8 mouse cellular contexts compared by ENCODE assay signal in genomic region chr7:112316239-112316638, GRCm38 (mm10).
A peak's percentile ranks its signal among the peaks of the same experiment; 100 is the strongest.
DNase-seq lines count a peak whose midpoint lies in the region; ATAC-seq lines count a peak whose summit lies in the region.

No protein-coding gene starts in this region.

- H3K4me2 ChIP-seq in heart, embryonic 11.5 days = no peak overlapping the region
- H3K4me2 ChIP-seq in hindbrain, embryonic 14.5 days (replicated peaks) = no peak overlapping the region

- intact Hi-C loops in left cerebral cortex, postnatal 36 days (cut with DNase I) = loop anchor here (1.0 to 5.0 kb wide), 2 partner anchors 20 to 79 kb away; no protein-coding TSS in a partner anchor

- no peaks in the 10 kb centered on the region for H3K9me3 ChIP-seq in heart, embryonic 11.5 days (replicated peaks; ENCODE audit: control insufficient read depth, low read length)
- no peaks in the 10 kb centered on the region for H3K9me3 ChIP-seq in hindbrain, embryonic 14.5 days (ENCODE audit: control insufficient read depth, low read length)

- WGBS in heart, embryonic 11.5 days (ENCODE audit: insufficient replicate concordance) = 62% methylated on average over 1 of the region's 1 CpGs
- WGBS in hindbrain, embryonic 14.5 days = 69% methylated on average over 1 of the region's 1 CpGs

- ATAC-seq in heart, embryonic 11.5 days (replicated peaks; ENCODE audit: insufficient number of reproducible peaks, low FRiP score, low TSS enrichment) = no peak
- no peak for ATAC-seq in hindbrain, embryonic 14.5 days (ENCODE audit: low FRiP score)
- no peak for ATAC-seq in monocyte, adult 5-6 weeks (replicated peaks; ENCODE audit: insufficient number of reproducible peaks, low FRiP score, low TSS enrichment, poor library complexity, severe bottlenecking)

- no peaks in the 10 kb centered on the region for H3K27me3 ChIP-seq in heart, embryonic 11.5 days (ENCODE audit: control insufficient read depth, insufficient read depth, low read length)
- H3K27me3 ChIP-seq in hindbrain, embryonic 14.5 days (ENCODE audit: control insufficient read depth, insufficient read depth, low read length) = no peaks in the 10 kb centered on the region

- H3K4me1 ChIP-seq in heart, embryonic 11.5 days (ENCODE audit: control insufficient read depth, insufficient read depth, low read length) = peaks cover 39% of the 10 kb centered on the region
- H3K4me1 ChIP-seq in hindbrain, embryonic 14.5 days (replicated peaks; ENCODE audit: control insufficient read depth, insufficient read depth, low read length) = peaks cover 14% of the 10 kb centered on the region

- H3K27ac ChIP-seq in heart, embryonic 11.5 days (ENCODE audit: low read depth, low read length) = peak overlapping the region; percentile 76
- H3K27ac ChIP-seq in hindbrain, embryonic 14.5 days = no peak overlapping the region

- no peak overlapping the region; the same call in 1 of the 2 replicates for H3K9ac ChIP-seq in heart, embryonic 11.5 days (ENCODE audit: low read depth, low read length)
- no peak overlapping the region for H3K9ac ChIP-seq in hindbrain, embryonic 14.5 days

- DNase-seq in layer of hippocampus, adult 11-12 months (ENCODE audit: low spot score) = peak; percentile 69
- DNase-seq in layer of hippocampus, postnatal 25 days (ENCODE audit: extremely low spot score in 1 of 2, low spot score in 1 of 2) = no peak
- DNase-seq in adrenal gland, postnatal 36 days = peak; percentile 78 to 81
- DNase-seq in left cerebral cortex, postnatal 36 days (ENCODE audit: low spot score in 2 of 2) = peak; percentile 82
- peak; percentile 57 to 70 for DNase-seq in thymus, postnatal 10 days (ENCODE audit: low spot score in 2 of 2)
- no peak for DNase-seq in hindbrain, embryonic 14.5 days (ENCODE audit: low spot score)

- peaks cover 48% of the 10 kb centered on the region for H3K36me3 ChIP-seq in heart, embryonic 11.5 days (ENCODE audit: control insufficient read depth, insufficient read depth, low read length)
- no peaks in the 10 kb centered on the region for H3K36me3 ChIP-seq in hindbrain, embryonic 14.5 days (replicated peaks; ENCODE audit: control insufficient read depth, insufficient read depth)

- H3K4me3 ChIP-seq in heart, embryonic 11.5 days (ENCODE audit: low read depth, low read length) = no peak overlapping the region
- no peak overlapping the region for H3K4me3 ChIP-seq in hindbrain, embryonic 14.5 days (replicated peaks; ENCODE audit: low read length)

Comparison
In these comparisons a context has a peak if more than half of its experiments do, and no peak if none do; other contexts are left out.
1. DNase-seq: peak in layer of hippocampus, adult 11-12 months (single experiment), adrenal gland, postnatal 36 days (2 of 2), left cerebral cortex, postnatal 36 days (2 of 2) and thymus, postnatal 10 days (2 of 2); none in layer of hippocampus, postnatal 25 days (0 of 2) and hindbrain, embryonic 14.5 days (single experiment).